Mouse (Mus musculus): ENCODE data around the gene Six1. TPM values are rescaled to one million over a fixed set of nuclear protein-coding genes. Genes with fewer than 3 reads are reported as not detected.

Gene Six1
- polyA plus RNA-seq, 1 experiment, result not detected

DNA sequence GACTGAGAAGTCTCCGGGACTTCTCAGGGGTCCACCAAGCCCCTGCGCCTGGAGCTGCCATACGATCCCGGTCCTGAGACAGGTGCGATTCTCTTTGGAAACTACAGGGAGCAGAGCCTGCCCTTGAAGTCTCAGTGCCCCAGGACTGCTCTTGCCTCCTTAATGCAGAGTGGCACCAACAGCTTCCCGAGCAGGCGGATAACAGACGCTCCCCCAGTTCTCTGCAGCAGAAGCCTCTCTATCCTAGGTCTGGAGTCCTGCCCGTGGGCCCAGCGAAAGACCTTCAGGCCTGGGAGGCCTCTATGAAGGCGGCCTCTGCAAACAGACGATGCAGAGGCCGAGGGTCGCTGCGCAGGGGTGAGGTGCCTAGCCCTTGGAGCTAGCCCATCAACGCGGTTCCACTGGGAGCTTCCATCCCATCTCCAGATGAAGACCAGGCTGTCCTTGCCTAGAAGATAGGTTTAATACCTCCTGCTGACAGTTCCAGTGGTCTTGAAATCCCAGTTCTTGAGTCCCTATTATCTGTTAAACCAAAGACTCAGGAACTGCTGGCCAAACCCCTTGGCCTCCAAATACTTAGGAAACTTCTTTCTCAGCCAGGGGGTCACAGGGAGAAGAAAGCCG lies 13.6 kb downstream of the Six1 start:
- Histone ChIP-seq H3K27me3 (ENCODE audit: control insufficient read depth, insufficient read depth, low read length) (peaks cover 71% of the 10 kb centered on the region), H3K4me3 (ENCODE audit: low read depth, low read length) (no peak overlapping the region), H3K4me1 (ENCODE audit: control insufficient read depth, insufficient read depth, insufficient read length, low read length) (0 out of 2 replicates have a peak, but pooled peaks cover 3% of the 10 kb centered on the region), H3K36me3 (ENCODE audit: control insufficient read depth, insufficient read depth, low read length) (no peaks in the 10 kb centered on the region), H3K27ac (ENCODE audit: insufficient read depth, low read depth, low read length) (no peak overlapping the region)
- TF ChIP-seq CTCF (IDR thresholded peaks at IDR 0.05; ENCODE audit: extremely low read depth, insufficient read length, insufficient replicate concordance, low read depth, low read length) (no peak), POLR2A (IDR thresholded peaks at IDR 0.05; ENCODE audit: low read depth, low read length) (no peak)
- WGBS, result 5% methylated on average over 18 of the region's 18 CpGs

DNA sequence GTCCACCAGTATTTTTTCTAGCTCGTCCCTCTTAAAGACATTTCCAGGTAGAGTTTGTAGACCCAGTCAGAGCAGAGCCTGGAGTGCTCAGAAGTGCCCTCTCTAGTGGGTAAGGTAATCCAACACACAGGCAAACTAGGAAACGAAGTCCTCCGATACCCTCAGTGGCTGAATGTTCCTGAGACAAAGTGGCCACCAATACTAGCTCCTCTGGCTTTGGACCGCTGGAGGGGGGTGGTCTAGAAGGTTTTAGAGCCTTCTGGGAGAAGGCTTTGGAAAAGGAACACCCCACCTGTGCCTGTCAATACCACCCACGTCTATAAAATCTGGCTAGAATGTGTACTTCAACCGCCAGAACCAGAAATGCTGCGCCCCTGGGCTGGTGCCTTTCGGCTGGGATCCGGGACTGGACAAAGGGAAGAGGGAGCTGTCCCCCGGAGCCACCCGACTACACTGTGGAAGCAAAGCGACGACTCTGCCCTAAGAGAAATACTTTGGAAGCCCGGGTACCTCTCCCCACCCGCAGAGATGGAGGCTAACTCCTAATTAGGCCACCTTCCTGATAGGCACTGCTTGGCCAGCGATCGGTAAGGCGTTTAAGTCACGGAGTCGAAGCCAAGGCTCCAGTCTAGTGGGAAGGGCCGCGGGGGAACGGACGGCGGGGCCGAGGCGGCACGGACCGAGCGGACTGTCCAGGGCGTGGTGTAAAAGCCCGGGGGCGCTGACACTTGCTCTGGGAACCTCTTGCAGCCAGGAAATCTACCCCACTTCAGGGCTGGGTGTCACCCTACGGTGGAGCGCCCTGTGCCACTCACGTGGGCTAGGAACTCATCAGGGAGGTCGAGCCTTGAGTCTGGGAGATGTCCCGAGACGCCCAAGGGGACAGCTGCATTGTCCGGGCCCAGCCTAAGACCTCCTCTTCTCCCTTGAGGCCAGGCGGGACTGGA lies 14.4 kb downstream of the Six1 start:
- TF ChIP-seq CTCF (IDR thresholded peaks at IDR 0.05; ENCODE audit: extremely low read depth, insufficient read length, insufficient replicate concordance, low read depth, low read length) (no peak), POLR2A (IDR thresholded peaks at IDR 0.05; ENCODE audit: low read depth, low read length) (no peak)
- WGBS, result 4% methylated on average over 41 of the region's 41 CpGs
- H3K27me3 ChIP-seq (ENCODE audit: control insufficient read depth, insufficient read depth, low read length), result peaks cover 69% of the 10 kb centered on the region
- H3K27ac ChIP-seq (ENCODE audit: insufficient read depth, low read depth, low read length), result no peak overlapping the region
- H3K4me3 ChIP-seq (ENCODE audit: low read depth, low read length), result no peak overlapping the region
- no peaks in the 10 kb centered on the region for H3K36me3 ChIP-seq (ENCODE audit: control insufficient read depth, insufficient read depth, low read length)
- 0 out of 2 replicates have a peak, but pooled peaks cover under 1% of the 10 kb centered on the region for H3K4me1 ChIP-seq (ENCODE audit: control insufficient read depth, insufficient read depth, insufficient read length, low read length)

DNA sequence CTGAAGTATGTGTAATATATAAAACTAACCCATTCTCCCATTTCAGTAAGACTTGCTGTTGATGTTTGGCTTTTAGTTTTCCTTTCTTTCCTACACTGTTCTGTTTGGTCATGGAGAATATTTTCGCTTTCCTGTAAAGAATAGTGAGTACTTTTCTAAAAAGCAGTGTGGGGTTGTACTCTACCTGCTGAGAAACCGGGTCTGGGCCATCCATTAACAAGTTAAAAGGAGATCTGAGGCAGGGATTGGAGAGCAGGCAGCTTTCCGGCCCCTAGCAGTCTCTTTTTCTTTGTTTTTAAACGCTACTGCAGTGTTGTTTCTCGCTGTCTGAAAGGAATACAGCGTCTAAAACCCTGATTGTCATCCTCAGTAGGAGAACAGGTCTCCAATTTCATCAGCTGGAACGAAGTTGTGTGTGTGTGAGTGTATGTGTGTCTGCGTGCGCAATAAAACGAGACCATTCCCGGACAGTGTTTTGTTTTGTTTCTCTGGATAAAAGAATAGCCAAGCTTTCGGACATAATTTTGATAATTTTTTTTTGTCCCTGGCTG lies 15.2 kb downstream of the Six1 start:
- no peaks in the 10 kb centered on the region for H3K36me3 ChIP-seq (ENCODE audit: control insufficient read depth, insufficient read depth, low read length)
- WGBS, result 8% methylated on average over 12 of the region's 12 CpGs
- H3K4me3 ChIP-seq (ENCODE audit: low read depth, low read length), result no peak overlapping the region
- no peaks in the 10 kb centered on the region for H3K4me1 ChIP-seq (ENCODE audit: control insufficient read depth, insufficient read depth, insufficient read length, low read length)
- no peak overlapping the region for H3K27ac ChIP-seq (ENCODE audit: insufficient read depth, low read depth, low read length)
- peaks cover 62% of the 10 kb centered on the region for H3K27me3 ChIP-seq (ENCODE audit: control insufficient read depth, insufficient read depth, low read length)
- TF ChIP-seq POLR2A (IDR thresholded peaks at IDR 0.05; ENCODE audit: low read depth, low read length) (no peak), CTCF (IDR thresholded peaks at IDR 0.05; ENCODE audit: extremely low read depth, insufficient read length, insufficient replicate concordance, low read depth, low read length) (no peak)

DNA sequence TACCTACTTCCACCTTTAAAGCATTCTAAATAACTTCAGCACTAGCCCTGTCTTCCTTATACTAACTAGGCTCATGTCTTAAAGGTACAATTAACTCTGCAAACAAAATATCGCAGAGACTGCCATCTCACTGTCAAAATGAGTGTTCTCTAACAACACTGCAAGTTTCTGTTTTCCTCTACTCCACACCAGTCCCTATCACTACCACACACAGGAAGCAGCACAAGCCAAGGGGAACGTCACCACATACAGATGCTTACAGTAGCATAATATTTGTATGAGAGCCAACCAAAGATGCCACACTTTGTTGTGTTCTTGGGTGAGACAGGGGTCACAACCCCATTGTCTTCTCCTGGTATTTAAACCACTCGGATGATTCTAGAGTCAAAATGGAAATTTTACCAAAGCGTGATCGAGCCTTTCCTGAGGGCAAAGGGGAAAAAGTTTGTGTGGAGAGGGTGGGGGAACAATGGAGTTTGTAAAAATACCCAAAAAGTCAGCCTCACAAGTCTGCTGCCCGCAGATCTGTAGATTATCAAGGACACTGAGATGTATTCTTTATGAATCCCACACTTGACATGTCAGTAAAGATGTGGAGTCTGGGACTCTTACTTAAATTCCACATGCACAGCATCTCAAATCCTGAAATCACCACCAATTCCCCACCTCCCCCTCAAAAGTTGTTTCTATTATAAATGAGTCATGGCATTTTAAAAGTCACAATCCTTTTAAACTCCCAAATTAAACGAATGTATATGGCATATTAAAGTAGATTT lies 16.1 kb downstream of the Six1 start:
- H3K36me3 ChIP-seq (ENCODE audit: control insufficient read depth, insufficient read depth, low read length), result no peaks in the 10 kb centered on the region
- no peaks in the 10 kb centered on the region for H3K4me1 ChIP-seq (ENCODE audit: control insufficient read depth, insufficient read depth, insufficient read length, low read length)
- no peak overlapping the region for H3K4me3 ChIP-seq (ENCODE audit: low read depth, low read length)
- H3K27ac ChIP-seq (ENCODE audit: insufficient read depth, low read depth, low read length), result no peak overlapping the region
- peaks cover 58% of the 10 kb centered on the region for H3K27me3 ChIP-seq (ENCODE audit: control insufficient read depth, insufficient read depth, low read length)
- 14% methylated on average over 7 of the region's 7 CpGs for WGBS
- TF ChIP-seq CTCF (IDR thresholded peaks at IDR 0.05; ENCODE audit: extremely low read depth, insufficient read length, insufficient replicate concordance, low read depth, low read length), result no peak
- no peak for TF ChIP-seq POLR2A (IDR thresholded peaks at IDR 0.05; ENCODE audit: low read depth, low read length)

DNA sequence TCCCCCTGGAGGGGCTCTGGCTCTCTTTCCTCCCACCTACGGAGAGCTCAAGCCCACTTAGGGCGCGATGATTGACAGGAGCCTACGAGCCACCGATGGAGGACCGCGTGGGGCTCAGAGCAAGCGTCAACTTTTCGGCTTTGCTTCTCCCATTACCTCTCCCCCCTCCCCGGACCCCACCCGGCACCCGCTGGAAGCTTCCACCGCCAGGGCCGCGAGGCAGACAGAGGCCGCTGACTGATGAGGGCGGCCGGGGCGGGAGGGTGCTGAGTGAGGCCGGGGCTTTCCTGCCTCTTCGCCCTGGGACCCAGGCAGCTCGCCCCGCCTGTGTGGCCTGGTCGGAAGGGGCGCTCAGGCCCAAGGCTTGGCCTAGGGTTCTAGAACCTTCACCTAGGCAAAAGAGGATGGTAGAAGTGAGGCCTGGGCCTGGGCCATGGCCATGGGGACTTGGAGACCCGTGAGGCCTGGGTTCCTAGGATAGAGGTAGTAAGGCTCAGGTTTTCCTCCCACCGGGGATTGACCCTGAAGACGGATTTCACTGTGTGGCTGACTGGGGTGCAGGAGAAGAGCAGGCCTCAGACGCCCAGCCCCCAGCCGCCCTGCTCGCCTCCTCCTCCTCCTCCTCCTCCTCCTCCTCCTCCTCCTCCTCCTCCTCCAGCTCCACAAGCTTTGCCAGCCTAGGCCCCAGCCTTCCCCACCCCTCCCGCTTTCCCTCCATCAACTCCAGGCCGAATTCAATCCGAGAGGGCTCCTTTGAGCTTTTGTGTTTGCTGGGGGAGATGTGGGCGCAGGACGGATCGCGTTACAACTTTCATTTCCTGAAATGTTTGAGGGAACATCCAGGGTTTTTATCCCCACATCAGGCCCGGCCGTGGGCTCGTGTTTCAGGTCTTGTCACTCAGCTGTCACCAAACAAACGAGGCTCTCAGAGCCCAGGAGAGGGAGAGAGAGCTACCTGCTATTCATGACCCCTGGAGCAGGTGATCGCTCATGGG lies 18.5 kb downstream of the Six1 start:
- no peaks in the 10 kb centered on the region for H3K4me1 ChIP-seq (ENCODE audit: control insufficient read depth, insufficient read depth, insufficient read length, low read length)
- no peaks in the 10 kb centered on the region for H3K36me3 ChIP-seq (ENCODE audit: control insufficient read depth, insufficient read depth, low read length)
- H3K27me3 ChIP-seq (ENCODE audit: control insufficient read depth, insufficient read depth, low read length), result peaks cover 49% of the 10 kb centered on the region
- H3K4me3 ChIP-seq (ENCODE audit: low read depth, low read length), result no peak overlapping the region
- WGBS, result 7% methylated on average over 40 of the region's 43 CpGs
- H3K27ac ChIP-seq (ENCODE audit: insufficient read depth, low read depth, low read length), result no peak overlapping the region
- TF ChIP-seq CTCF (IDR thresholded peaks at IDR 0.05; ENCODE audit: extremely low read depth, insufficient read length, insufficient replicate concordance, low read depth, low read length), result no peak
- TF ChIP-seq POLR2A (IDR thresholded peaks at IDR 0.05; ENCODE audit: low read depth, low read length), result no peak

DNA sequence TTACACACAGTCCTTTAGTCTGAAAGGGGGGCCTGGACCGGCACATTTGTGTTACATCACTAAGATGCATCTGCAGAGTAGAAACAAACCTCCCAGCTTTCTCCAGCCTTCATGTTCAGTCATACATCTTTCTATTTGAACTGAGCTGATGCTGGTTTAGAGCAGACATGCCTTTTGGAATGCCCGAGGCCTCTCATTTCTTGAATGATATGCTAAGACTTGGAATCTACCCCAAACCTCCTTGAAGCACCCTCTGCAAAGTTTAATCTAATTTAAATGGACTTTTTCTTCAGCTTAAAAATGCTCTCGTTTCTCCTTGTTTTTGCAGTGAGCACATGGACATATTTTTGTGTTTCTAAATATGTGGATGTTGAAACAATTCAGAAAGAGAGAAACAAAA lies 21.0 kb downstream of the Six1 start:
- Histone ChIP-seq H3K4me3 (ENCODE audit: low read depth, low read length) (no peak overlapping the region), H3K36me3 (ENCODE audit: control insufficient read depth, insufficient read depth, low read length) (no peaks in the 10 kb centered on the region), H3K27me3 (ENCODE audit: control insufficient read depth, insufficient read depth, low read length) (peaks cover 28% of the 10 kb centered on the region), H3K27ac (ENCODE audit: insufficient read depth, low read depth, low read length) (no peak overlapping the region), H3K4me1 (ENCODE audit: control insufficient read depth, insufficient read depth, insufficient read length, low read length) (no peaks in the 10 kb centered on the region)
- WGBS, result 69% methylated on average over 3 of the region's 3 CpGs
- TF ChIP-seq POLR2A (IDR thresholded peaks at IDR 0.05; ENCODE audit: low read depth, low read length) (no peak), CTCF (IDR thresholded peaks at IDR 0.05; ENCODE audit: extremely low read depth, insufficient read length, insufficient replicate concordance, low read depth, low read length) (no peak)

Measured in small intestine, adult 2 months (tissue).